Mouse (Mus musculus): ENCODE measurements at regions not wholly inside any gene's neighbourhood (a gene's known extent, or its start where the extent isn't known, plus 50 kb on each side); places are given as distances from the start of the nearest gene placed in this dataset.

DNA sequence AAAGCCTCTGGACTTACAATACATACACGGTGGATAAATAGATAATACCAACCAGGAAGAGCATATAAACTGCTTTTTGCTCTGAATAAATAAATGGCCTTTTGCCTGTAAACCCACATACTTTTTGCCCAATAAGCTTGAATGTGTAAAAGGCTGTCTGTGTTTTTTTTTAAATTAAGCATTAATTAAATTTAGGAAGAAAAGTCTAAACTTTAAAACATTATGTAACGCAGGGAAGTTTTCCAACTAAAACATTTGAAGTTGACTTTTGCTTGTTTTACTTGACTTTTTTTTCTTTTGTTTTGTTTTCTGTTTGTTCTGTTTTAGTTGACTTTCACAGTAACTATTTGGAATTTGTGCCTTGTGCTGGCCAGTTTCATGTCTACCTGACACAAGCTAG, 60.7 kb upstream of the Gm47985 start:
- TF ChIP-seq CTCF (IDR thresholded peaks at IDR 0.05; ENCODE audit: borderline replicate concordance, extremely low read depth, insufficient read depth, insufficient read length) (no peak), POLR2A (IDR thresholded peaks at IDR 0.05; ENCODE audit: borderline replicate concordance, extremely low read depth, insufficient read depth, insufficient read length, poor library complexity, severe bottlenecking) (no peak)
